Mouse (Mus musculus): ENCODE measurements at regions not wholly inside any gene's neighbourhood (a gene's known extent, or its start where the extent isn't known, plus 50 kb on each side); places are given as distances from the start of the nearest gene placed in this dataset.

DNA sequence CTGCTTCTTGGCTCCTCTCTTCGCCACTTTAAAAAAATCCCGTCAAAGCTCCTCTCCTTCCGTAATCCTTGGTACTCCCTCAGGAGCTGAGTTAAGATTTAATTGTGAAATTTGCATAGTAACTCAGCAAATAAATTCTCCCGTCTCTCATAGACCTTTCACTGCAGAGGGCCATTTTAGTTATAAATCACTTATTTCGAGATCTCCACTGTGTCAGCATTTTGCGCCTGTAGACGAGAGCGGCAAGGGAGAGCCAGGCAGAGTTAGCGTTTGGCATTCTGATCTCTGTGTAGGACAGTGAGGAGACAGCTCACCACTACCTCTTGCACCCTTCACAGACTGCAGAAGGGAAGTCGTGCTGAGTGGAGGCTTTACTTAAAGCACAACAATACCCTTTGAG is 531.8 kb upstream of the Nox3 start:
- TF ChIP-seq CTCF (IDR thresholded peaks at IDR 0.05; ENCODE audit: borderline replicate concordance, insufficient read depth, low read depth, low read length) = no peak
- TF ChIP-seq POLR2A (IDR thresholded peaks at IDR 0.05; ENCODE audit: borderline replicate concordance, insufficient read depth, low read length) = no peak

Measured in cerebellum, adult 2 months (tissue).